Mouse (Mus musculus) liver, embryonic 12.5 days (tissue): ENCODE results near the gene Ppp6r2. TPM values are rescaled to one million over a fixed set of nuclear protein-coding genes. Genes with fewer than 3 reads are reported as not detected.

Experiments
- ATAC-seq: fragments of 200-750 bp; cut with Nextera tagmentation; 2 replicates; pipeline ENCODE4 v1.8.0; 2017; ENCODE audit warnings: moderate number of reproducible peaks, mild to moderate bottlenecking, moderate library complexity
- H3K27ac ChIP-seq: fragments of 300-500 bp; sonication (generic); 2 replicates; pipeline ENCODE4 v1.5.1; 2016; ENCODE audit warnings: mild to moderate bottlenecking
- H3K27me3 ChIP-seq: fragments of 300-500 bp; sonication (generic); replicated peaks from 2 replicates; pipeline ENCODE4 v1.6.1; 2016; ENCODE audit warnings: mild to moderate bottlenecking, moderate library complexity
- H3K36me3 ChIP-seq: fragments of 300-500 bp; sonication (generic); 2 replicates; pipeline ENCODE4 v1.6.1; 2016; ENCODE audit warnings: mild to moderate bottlenecking, moderate library complexity
- H3K4me1 ChIP-seq: fragments of 300-500 bp; sonication (generic); 2 replicates; pipeline ENCODE4 v1.6.1; 2016
- H3K4me2 ChIP-seq: fragments of 300-500 bp; sonication (generic); 2 replicates; pipeline ENCODE4 v1.6.1; 2016; ENCODE audit warnings: mild to moderate bottlenecking, moderate library complexity
- H3K4me3 ChIP-seq: fragments of 300-500 bp; sonication (generic); 2 replicates; pipeline ENCODE4 v1.5.1; 2016; ENCODE audit warnings: mild to moderate bottlenecking, moderate library complexity
- H3K9ac ChIP-seq: fragments of 300-500 bp; sonication (generic); 2 replicates; pipeline ENCODE4 v1.6.1; 2016; ENCODE audit warnings: mild to moderate bottlenecking, moderate library complexity
- H3K9me3 ChIP-seq: fragments of 300-500 bp; sonication (generic); replicated peaks from 2 replicates; pipeline ENCODE4 v1.6.1; 2016; ENCODE audit warnings: mild to moderate bottlenecking, moderate library complexity
- WGBS: fragments of 180-500 bp; shearing (Covaris S2); methylation state at CpG from one replicate; pipeline ENCODE4 v1.1.7; 2016; ENCODE audit not compliant: insufficient replicate concordance; 5-methylcytosine and 5-hydroxymethylcytosine counted together
- polyA plus RNA-seq: library from polyadenylated mRNA; unstranded; fragments of >200 nt; fragmentation: Nextera tagmentation; extraction: Ambion mirVana; gene quantifications from 2 replicates; pipeline ENCODE4 v1.2.1, GENCODE M21; 2016

Gene Ppp6r2
- polyA plus RNA-seq = 21.4 and 23.9 TPM in 2 replicates

DNA sequence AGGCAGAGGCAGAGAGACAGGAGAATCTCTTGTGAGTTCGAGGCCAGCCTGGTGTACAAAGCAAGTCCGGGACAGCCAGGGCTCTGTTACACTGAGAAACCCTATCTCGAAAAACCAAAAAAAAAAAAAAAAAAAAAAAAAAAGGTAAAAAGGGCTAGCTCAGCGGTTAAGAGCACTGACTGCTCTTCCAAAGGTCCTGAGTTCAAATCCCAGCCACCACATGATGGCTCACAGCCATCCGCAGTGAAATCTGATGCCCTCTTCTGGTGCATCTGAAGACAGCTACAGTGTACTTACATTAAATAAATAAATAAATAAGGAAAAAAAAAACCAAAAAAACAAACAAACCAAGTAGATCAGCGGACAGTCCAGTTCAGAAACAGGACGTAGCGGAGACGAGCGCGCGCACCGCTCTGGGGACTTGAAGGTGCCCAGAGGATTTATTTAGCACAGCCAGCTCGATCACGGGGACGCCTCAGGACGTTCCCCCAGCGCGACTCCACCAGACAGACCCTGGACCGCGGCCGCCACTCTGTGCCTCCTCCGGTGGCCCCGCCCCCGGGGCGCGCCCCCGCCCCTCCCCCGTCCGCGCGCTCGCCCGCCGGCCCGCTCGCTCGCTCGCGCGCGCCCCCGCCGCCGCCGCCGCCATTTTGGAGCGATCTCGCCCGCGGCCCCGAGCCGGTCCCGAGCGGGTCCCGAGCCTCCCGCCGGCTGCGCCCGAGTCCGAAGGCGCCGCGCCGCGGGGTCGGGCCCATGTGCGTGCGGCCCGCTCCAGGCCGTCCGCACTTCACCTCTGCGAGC, at the start of gene Ppp6r2:
Gene Ppp6r2 (plus strand): TSS at position 639 of the 801 bp plus-strand sequence.
- Histone ChIP-seq H3K36me3 (peaks cover 8% of the 10 kb centered on the region), H3K4me2 (peak within 1 kb of the TSS; percentile 82), H3K27ac (peak within 1 kb of the TSS; percentile 98), H3K4me1 (peaks cover 61% of the 10 kb centered on the region), H3K9ac (peak within 1 kb of the TSS; percentile 99), H3K4me3 (peak within 1 kb of the TSS; percentile 92), H3K9me3 (no peaks in the 10 kb centered on the region), H3K27me3 (no peaks in the 10 kb centered on the region)
- ATAC-seq = peak; percentile 65
- WGBS = 3% methylated on average over 63 of the region's 73 CpGs

DNA sequence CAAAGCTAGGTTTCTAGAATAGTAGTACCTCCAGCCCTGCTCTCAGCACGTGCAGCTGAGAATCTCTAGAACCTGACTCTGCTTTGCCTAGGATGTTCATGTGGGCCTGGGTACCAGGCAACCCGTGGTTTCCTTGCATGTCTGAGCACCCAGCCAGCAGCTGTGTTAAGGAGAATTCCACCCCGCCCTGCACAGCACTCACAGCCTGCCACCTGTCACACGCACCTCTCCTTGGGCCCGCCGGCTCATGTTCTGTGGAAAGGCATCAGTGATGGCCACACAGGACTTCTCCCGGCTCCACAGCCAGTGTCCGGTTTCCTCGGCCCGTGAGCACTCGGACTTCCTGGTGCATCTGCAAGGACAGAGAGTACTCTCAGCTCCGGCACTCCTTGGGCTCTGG, 45.9 kb upstream of the Ppp6r2 start:
- H3K4me2 ChIP-seq = no peak overlapping the region
- no peak overlapping the region for H3K4me3 ChIP-seq
- H3K9ac ChIP-seq = no peak overlapping the region
- H3K27ac ChIP-seq = no peak overlapping the region
- peaks cover 81% of the 10 kb centered on the region for H3K36me3 ChIP-seq
- H3K27me3 ChIP-seq = no peaks in the 10 kb centered on the region; the same call in 1 of the 2 replicates
- H3K4me1 ChIP-seq = peaks cover 20% of the 10 kb centered on the region
- H3K9me3 ChIP-seq = no peaks in the 10 kb centered on the region
- 81% methylated on average over 12 of the region's 12 CpGs for WGBS
- ATAC-seq = no peak

DNA sequence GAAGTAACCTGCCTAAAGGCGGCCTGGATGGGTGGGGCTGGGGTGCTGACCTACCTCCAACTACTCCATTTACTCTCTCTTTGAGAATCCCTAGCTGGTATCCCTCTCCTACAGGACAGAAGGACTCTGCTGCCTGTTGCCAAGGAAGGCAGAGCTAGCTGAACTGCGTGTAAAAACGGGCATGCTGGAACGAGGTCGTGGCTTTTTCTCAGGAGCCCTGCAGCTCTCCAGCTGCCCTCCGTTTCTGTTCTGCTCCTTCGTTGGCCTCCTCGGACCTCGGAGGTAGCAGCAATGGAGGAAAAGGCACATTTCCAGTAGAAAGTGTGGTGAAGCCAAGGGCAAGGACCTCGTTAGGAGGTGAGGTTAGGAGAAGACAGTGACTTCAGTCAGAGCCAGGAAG, 42.4 kb upstream of the Ppp6r2 start:
- no peak overlapping the region for H3K9ac ChIP-seq
- peaks cover 32% of the 10 kb centered on the region for H3K27me3 ChIP-seq
- H3K36me3 ChIP-seq = peaks cover 46% of the 10 kb centered on the region
- 63% methylated on average over 10 of the region's 10 CpGs for WGBS
- no peak overlapping the region for H3K4me3 ChIP-seq
- no peaks in the 10 kb centered on the region for H3K9me3 ChIP-seq
- 0 out of 2 replicates have a peak overlapping the region, but pooled peaks have one; percentile 50 for H3K27ac ChIP-seq
- no peak overlapping the region for H3K4me2 ChIP-seq
- peaks cover 48% of the 10 kb centered on the region for H3K4me1 ChIP-seq
- ATAC-seq = no peak

DNA sequence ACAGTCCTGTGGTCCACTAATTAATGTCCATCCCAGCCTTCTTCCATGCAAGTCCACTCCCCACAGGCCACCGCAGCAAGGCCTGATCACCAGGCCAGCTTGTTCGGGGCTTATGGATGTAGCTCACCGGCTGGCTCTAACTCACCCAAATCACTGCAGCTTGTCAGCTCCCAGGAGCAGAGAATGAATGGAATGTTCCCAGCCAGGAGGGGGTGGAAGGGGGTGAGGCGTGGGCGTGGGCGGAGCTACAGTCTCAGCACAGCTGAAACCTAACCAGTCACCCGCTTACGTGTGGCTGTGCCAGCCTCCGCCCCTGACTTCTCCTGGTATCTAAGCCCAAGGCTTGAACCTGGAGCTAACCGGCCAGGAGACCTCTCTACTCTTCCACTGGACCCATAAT, 41.9 kb upstream of the Ppp6r2 start:
- peaks cover 37% of the 10 kb centered on the region for H3K27me3 ChIP-seq
- H3K9me3 ChIP-seq = no peaks in the 10 kb centered on the region
- peak overlapping the region; percentile 50 for H3K27ac ChIP-seq
- H3K4me2 ChIP-seq = no peak overlapping the region
- WGBS = 43% methylated on average over 10 of the region's 10 CpGs
- ATAC-seq = 0 out of 2 replicates have a peak, but pooled peaks have one; percentile 6
- H3K36me3 ChIP-seq = peaks cover 41% of the 10 kb centered on the region
- no peak overlapping the region for H3K4me3 ChIP-seq
- no peak overlapping the region for H3K9ac ChIP-seq
- peaks cover 53% of the 10 kb centered on the region for H3K4me1 ChIP-seq

DNA sequence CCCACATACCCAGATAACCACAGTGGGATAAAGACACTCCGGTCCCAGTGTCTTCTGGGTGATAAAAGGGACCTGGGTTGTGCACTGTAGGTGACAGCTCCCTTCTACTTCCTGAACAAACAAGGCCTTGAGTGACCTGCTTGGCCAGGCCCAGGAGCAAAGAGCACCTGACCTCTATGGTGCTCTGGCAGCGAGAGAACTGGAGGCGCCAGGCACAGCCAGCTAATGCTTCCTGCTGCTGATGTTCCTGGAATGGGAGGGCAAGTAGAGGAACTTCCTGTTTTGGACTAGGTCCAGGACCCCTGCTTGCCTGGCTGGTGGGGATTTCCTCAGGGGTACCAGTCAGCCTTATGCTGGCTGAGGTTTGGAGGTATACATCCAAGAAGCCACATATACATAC, 41.3 kb upstream of the Ppp6r2 start:
- ATAC-seq = no peak
- H3K4me1 ChIP-seq = peaks cover 60% of the 10 kb centered on the region
- no peak overlapping the region for H3K4me3 ChIP-seq
- H3K27me3 ChIP-seq = peaks cover 44% of the 10 kb centered on the region
- 39% methylated on average over 3 of the region's 3 CpGs for WGBS
- H3K4me2 ChIP-seq = no peak overlapping the region
- no peaks in the 10 kb centered on the region for H3K9me3 ChIP-seq
- peaks cover 35% of the 10 kb centered on the region for H3K36me3 ChIP-seq
- no peak overlapping the region for H3K9ac ChIP-seq
- H3K27ac ChIP-seq = peak overlapping the region; percentile 50

DNA sequence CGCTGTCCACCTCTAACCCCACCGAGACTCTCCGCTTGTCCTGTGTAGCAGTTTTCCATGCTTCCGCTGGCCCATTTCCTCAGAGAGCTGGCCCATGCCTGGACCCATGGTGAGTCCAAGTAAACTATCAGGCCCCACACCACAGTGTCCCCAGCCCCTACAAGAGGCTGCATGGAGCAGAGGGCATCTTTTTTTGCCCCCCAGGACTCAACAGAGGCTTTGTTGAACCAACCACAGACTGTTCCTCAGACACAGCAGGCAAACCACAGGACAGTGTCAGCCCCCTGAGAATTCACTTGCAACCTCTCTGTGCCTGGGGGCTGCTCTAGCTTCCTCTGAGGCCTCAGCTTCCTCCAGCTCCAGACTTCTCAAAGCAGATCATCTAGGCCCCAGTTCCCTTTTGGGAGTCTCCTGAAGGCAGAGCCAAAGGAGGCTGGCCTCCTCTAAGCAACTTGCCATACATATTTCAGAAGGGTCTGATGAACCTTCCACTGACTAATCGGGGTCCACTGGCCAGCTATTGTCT, 39.8 kb upstream of the Ppp6r2 start:
- Histone ChIP-seq H3K4me1 (peaks cover 73% of the 10 kb centered on the region), H3K4me3 (no peak overlapping the region)
- no peak for ATAC-seq

DNA sequence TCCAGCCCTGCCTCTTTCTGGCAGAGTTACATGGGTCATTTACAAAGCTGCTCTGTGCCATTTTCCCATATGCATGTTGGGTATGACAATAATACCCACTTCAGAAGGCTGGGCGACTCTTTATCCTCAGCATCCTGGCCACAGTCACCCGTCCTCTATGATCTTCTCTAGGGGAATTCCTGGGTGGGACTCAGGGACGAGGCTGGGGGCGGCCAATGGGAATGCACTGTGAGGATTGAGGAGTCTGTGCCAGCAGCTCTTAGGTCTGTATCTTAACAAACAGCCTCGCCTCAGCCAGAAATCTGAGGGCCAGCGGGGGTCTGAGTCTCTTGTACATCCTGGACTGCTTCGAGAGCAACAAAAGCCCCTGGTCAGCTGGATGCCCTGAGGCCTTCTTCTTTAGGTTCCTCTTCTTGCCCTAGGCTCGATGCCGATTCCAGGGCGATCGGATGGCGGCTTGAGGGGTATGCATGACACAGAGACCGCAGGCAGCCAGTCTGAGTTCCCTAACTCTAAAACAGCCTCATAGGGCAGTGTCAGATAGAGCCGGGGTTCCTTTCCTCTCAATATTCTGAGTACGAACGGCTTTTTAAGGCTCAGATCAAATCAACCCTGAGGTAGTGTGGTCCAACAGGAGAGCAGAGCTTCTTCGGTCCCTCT, 38.9 kb upstream of the Ppp6r2 start:
- Histone ChIP-seq H3K9me3 (no peaks in the 10 kb centered on the region), H3K9ac (peak overlapping the region; percentile 56), H3K4me2 (peak overlapping the region; percentile 80), H3K4me3 (peak overlapping the region; percentile 58), H3K4me1 (peaks cover 78% of the 10 kb centered on the region), H3K36me3 (peaks cover 12% of the 10 kb centered on the region), H3K27me3 (peaks cover 56% of the 10 kb centered on the region), H3K27ac (peak overlapping the region; percentile 38; the same call in 1 of the 2 replicates)
- no peak for ATAC-seq
- WGBS = 35% methylated on average over 17 of the region's 17 CpGs

More for the DNA sequence above, 39.8 kb upstream of the Ppp6r2 start:
- H3K27ac ChIP-seq = no peak overlapping the region
- WGBS = 71% methylated on average over 5 of the region's 5 CpGs
- no peak overlapping the region for H3K9ac ChIP-seq
- H3K4me2 ChIP-seq = no peak overlapping the region
- H3K9me3 ChIP-seq = no peaks in the 10 kb centered on the region
- H3K27me3 ChIP-seq = peaks cover 56% of the 10 kb centered on the region
- H3K36me3 ChIP-seq = peaks cover 20% of the 10 kb centered on the region

DNA sequence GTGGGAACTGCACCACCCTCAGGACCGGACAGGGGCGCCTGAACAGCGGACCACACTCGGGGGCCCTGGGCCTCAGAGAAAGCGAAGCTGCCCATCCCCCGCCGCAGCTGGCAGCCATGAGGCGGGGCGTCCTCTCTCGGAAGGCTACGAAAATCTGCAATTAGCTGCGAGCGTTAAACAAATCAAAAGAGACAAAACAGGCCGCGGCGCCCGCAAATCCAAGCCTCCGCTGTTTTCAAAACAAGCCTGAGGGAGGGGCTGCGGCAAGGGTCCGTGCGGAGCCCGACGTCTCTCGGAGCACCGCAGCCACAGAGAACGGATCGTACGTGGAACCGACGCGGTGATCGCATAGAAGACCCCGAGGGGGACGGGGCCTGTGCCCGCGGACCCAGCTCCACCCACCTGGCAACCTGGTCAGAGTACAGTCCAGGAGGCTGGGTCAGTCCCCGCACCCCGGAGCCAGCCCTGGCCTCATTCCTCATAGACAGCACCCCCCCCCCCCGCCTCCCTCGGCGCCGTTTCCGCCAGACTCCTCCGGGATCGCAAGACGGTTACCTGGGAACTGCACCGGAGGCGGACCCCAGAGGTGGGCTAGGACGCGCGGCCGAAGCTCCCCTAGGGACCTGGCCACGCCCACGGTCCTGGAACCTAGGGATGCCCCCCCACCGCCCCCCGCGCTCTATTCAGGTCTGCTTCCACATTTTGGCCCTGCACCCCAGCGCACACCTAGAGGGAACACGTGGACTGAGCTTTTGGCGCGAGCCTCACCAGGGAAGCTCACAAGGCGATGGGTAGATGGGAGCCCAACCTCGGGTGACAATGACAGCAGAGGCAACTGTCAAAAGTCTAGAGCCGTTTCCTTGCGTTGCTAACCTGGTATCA, 38.1 kb upstream of the Ppp6r2 start:
- peak overlapping the region; percentile 56 for H3K9ac ChIP-seq
- H3K9me3 ChIP-seq = no peaks in the 10 kb centered on the region
- H3K4me3 ChIP-seq = peak overlapping the region; percentile 58
- no peak for ATAC-seq
- H3K36me3 ChIP-seq = peaks cover 3% of the 10 kb centered on the region; the same call in 1 of the 2 replicates
- H3K4me2 ChIP-seq = peak overlapping the region; percentile 80
- WGBS = under 1% methylated on average over 64 of the region's 65 CpGs
- H3K27me3 ChIP-seq = peaks cover 59% of the 10 kb centered on the region
- H3K27ac ChIP-seq = peak overlapping the region; percentile 38
- peaks cover 87% of the 10 kb centered on the region for H3K4me1 ChIP-seq

DNA sequence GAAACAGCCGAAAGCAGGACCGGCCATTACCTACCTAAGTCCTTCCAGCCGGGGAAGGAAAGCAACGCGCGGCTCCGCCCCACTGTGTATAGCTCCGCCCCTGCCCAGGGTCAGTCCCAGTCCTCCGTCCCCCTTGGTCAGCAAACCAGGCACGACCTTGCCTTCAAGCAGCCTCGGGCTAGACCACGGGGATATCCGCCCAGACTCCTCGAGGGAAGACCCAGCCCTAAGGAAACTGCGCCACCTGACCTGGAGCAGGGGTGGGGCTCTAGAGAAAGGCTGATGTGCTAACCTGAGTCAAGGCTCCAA, 37.5 kb upstream of the Ppp6r2 start:
- Histone ChIP-seq H3K36me3 (no peaks in the 10 kb centered on the region), H3K27me3 (peaks cover 65% of the 10 kb centered on the region), H3K4me1 (peaks cover 92% of the 10 kb centered on the region), H3K9me3 (no peaks in the 10 kb centered on the region), H3K4me2 (peak overlapping the region; percentile 80), H3K9ac (peak overlapping the region; percentile 56), H3K27ac (0 out of 2 replicates have a peak overlapping the region, but pooled peaks have one; percentile 34), H3K4me3 (peak overlapping the region; percentile 58)
- ATAC-seq = peak; percentile 44; the same call in 1 of the 2 replicates
- WGBS = 4% methylated on average over 15 of the region's 15 CpGs

DNA sequence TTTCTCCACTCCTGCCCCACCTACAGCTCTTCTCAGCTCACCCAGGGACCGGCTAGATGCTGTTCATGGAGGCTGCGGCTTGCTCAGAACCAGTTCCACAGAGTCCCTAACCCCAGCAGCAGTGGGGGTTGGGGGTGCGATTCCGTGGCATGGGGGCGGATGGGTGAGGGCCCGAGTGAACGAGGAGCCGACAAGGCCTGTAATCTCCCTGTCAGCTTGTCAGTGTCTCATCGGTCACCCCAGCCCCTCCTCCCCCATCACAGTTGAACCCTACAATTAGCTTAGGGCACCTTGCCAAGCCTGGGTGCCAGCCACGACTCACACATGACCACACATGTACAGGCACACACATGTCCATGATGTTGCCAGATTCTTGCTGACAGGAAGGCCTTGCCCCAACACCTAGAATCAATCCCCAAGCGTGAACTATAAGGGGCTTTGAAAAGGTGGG, 36.4 kb upstream of the Ppp6r2 start:
- no peak overlapping the region for H3K4me3 ChIP-seq
- H3K27ac ChIP-seq = no peak overlapping the region
- no peak for ATAC-seq
- H3K9me3 ChIP-seq = no peaks in the 10 kb centered on the region
- peaks cover 91% of the 10 kb centered on the region for H3K4me1 ChIP-seq
- WGBS = 50% methylated on average over 11 of the region's 11 CpGs
- H3K27me3 ChIP-seq = peaks cover 76% of the 10 kb centered on the region
- H3K36me3 ChIP-seq = no peaks in the 10 kb centered on the region
- 0 out of 2 replicates have a peak overlapping the region, but pooled peaks have one; percentile 80 for H3K4me2 ChIP-seq
- H3K9ac ChIP-seq = no peak overlapping the region

DNA sequence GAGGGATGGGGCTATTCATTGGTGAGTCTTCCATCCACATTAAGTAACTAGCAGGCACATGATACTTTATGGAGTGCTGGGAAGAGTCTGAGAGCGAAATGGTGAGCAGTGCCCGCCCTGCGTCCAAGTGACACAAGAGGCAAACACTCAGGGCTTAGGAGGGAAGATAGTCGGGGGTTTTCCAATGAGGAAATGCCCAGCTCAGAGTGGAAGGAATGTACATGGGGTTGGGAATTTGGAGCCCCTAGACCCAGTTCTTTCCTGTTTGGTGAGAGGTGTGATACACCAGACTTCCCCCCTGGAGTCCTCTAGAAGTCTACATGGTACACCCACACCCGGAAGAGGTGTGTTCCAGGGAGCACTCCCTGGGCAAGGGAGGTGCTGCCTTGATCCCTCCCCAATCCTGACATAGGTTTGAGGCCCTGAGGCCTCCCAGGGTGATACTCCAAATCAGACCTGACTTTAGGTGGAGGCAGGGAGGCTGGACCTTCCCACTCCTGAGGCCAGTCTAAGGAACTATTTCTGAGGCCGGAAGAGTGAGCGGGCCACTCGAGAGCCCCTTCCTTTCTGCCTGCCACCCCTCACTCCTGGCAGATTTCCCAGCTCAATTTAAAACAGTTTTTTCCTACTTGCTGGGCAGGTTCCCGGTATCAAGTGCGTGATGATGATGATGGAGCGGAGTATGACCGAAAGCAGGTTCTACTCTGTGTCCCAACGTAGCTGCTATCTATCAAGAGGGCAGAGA, 35.8 kb upstream of the Ppp6r2 start:
- WGBS = 71% methylated on average over 13 of the region's 13 CpGs
- ATAC-seq = no peak
- Histone ChIP-seq H3K9me3 (no peaks in the 10 kb centered on the region), H3K27me3 (peaks cover 82% of the 10 kb centered on the region), H3K36me3 (no peaks in the 10 kb centered on the region), H3K9ac (no peak overlapping the region), H3K4me2 (no peak overlapping the region), H3K27ac (no peak overlapping the region), H3K4me3 (no peak overlapping the region), H3K4me1 (peaks cover 91% of the 10 kb centered on the region)
